Mouse (Mus musculus) ZHBTc4 (cell line): Measurements from ENCODE around the gene Spesp1.
A peak's percentile ranks its signal among the peaks of the same experiment; 100 is the strongest.

ENCODE experiments used
- DNase-seq: peaks from one replicate; pipeline ENCODE4 v3.0.0-alpha.2; 2011; ENCODE audit warnings: low read depth, low spot score

Spesp1 gene

GRCm38 (mm10) chr9:62281991-62282390, at the start of gene Spesp1:
Spesp1 (minus strand) TSS chr9:62282208.
- DNase-seq = peak; percentile 72

- DNase-seq = peak; percentile 58
Measured at GRCm38 (mm10) chr9:62325965-62326364, 44.0 kb upstream of the Spesp1 start.

GRCm38 (mm10) chr9:62323816-62324215, 41.8 kb upstream of the Spesp1 start:
- DNase-seq = no peak

- no peak for DNase-seq
Measured at GRCm38 (mm10) chr9:62318729-62319128, 36.7 kb upstream of the Spesp1 start.

GRCm38 (mm10) chr9:62315556-62315955, 33.5 kb upstream of the Spesp1 start:
- no peak for DNase-seq

GRCm38 (mm10) chr9:62296891-62297290, 14.9 kb upstream of the Spesp1 start:
- DNase-seq = no peak

- DNase-seq = peak; percentile 88
Measured at GRCm38 (mm10) chr9:62295006-62295698, 13.1 kb upstream of the Spesp1 start.

- no peak for DNase-seq
Measured at GRCm38 (mm10) chr9:62287633-62288025, 5.6 kb upstream of the Spesp1 start.

- peak; percentile 74 for DNase-seq
Measured at GRCm38 (mm10) chr9:62286967-62287632, 5.1 kb upstream of the Spesp1 start.

GRCm38 (mm10) chr9:62284266-62284665, 2.3 kb upstream of the Spesp1 start:
- no peak for DNase-seq

GRCm38 (mm10) chr9:62276899-62277298, 5.1 kb downstream of the Spesp1 start:
- no peak for DNase-seq

- DNase-seq = no peak
Measured at GRCm38 (mm10) chr9:62270775-62271399, 11.1 kb downstream of the Spesp1 start.

GRCm38 (mm10) chr9:62269161-62269560, 12.8 kb downstream of the Spesp1 start:
- no peak for DNase-seq

GRCm38 (mm10) chr9:62265278-62265677, 16.7 kb downstream of the Spesp1 start:
- no peak for DNase-seq

- peak; percentile 76 for DNase-seq
Measured at GRCm38 (mm10) chr9:62263652-62264051, 18.4 kb downstream of the Spesp1 start.

GRCm38 (mm10) chr9:62261406-62261805, 20.6 kb downstream of the Spesp1 start:
- DNase-seq = no peak

GRCm38 (mm10) chr9:62261006-62261405, 21.0 kb downstream of the Spesp1 start:
- DNase-seq = no peak

GRCm38 (mm10) chr9:62258005-62258404, 24.0 kb downstream of the Spesp1 start:
- DNase-seq = no peak

GRCm38 (mm10) chr9:62255896-62256576, 26.0 kb downstream of the Spesp1 start:
- DNase-seq = peak; percentile 50

GRCm38 (mm10) chr9:62253736-62254443, 28.1 kb downstream of the Spesp1 start:
- peak; percentile 66 for DNase-seq

GRCm38 (mm10) chr9:62250296-62250695, 31.7 kb downstream of the Spesp1 start:
- no peak for DNase-seq
